Mouse (Mus musculus) adrenal gland, postnatal 4 days (tissue): ENCODE results near the gene Ptprk. TPM values are rescaled to one million over a fixed set of nuclear protein-coding genes. Genes with fewer than 3 reads are reported as not detected.

Experiments
- DNase-seq, 2 experiments: peaks; one replicate each; pipeline ENCODE4 v3.0.0; 2021 to 2022; ENCODE audit warnings: low spot score in 2 of 2, mixed read lengths in 2 of 2
- total RNA-seq, 2 experiments: library from RNA; stranded (reverse); gene quantifications; 2 replicates each; pipeline ENCODE4 v1.2.3; 2021

Ptprk gene
- total RNA-seq, 2 experiments from 2014 or later: 28.4 to 35.3 TPM

DNA sequence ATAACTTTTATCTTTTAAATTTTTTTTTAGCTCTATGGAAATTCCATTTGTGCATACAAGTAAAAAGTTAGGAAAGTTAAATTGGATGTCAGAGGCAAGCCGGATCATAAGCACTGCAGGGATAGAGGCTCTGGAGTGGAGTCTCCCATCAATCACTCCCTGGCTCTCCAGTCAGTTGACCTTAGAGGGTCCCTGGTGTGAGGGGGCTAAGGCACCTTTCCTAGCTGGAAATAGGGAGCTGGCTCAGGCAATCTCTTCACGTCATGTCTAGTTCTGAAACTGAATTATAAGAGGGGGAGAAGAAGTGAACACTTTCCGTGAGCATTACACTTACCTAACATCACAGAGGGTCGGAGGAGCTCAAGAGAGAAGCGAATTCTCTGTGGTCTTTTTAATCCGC lies 110.1 kb downstream of the Ptprk start:
- no peak for DNase-seq

DNA sequence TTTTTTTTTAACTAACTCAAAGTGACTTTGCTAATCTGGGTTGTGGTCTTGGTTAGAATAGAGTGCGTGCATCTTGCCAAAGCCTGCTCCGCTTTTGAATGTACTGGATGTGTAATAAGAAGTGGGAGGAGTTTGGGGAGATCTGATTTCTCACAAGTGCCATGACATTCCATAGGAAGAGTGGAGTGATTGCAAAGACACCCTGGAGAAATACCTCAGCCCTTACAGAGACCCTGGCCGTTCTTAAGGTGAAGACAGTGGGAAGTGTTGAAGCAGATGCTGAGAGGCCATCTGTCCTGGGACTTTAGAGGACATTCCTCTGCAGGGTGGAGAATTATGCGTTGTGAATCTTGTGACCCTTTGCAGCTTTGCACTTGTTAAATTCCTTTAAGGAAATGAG lies 110.7 kb downstream of the Ptprk start:
- no peak for DNase-seq

DNA sequence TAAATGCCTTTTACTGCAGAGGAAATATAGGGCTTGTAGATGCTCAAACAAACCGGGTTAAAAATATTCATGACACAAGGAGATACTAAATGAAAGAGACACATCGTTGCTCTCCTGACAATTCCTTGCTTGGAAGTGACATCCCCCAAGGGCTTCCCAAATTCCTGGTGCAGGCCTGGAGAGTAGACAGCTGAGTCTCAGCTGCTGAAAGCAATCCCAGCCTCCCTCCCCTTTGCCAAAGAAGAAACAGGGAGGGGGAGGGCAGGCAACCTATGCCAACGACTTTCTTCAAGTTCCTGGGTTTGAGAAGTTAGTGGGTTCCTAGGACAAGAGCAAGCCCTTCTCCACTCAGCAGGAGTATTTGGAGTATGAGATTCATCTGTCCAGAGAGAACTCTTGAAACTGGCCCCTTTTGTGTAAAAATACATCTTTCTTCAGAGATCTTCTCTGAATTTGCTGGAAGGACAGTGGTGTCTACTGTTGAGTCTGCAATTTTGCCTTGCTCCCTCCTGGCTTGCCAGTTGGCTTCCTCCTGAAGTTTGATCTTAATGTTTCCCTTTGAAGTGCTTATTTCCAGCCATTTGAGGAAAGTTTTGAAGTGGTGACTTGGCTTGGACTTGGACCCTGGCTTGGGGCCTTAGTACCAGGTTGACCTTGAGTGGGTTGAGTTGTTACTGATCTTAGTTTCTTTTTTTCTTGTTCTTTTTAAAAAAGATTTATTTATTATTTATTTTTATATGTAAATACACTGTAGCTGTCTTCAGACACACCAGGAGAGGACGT lies 111.6 kb downstream of the Ptprk start:
- DNase-seq: no peak

DNA sequence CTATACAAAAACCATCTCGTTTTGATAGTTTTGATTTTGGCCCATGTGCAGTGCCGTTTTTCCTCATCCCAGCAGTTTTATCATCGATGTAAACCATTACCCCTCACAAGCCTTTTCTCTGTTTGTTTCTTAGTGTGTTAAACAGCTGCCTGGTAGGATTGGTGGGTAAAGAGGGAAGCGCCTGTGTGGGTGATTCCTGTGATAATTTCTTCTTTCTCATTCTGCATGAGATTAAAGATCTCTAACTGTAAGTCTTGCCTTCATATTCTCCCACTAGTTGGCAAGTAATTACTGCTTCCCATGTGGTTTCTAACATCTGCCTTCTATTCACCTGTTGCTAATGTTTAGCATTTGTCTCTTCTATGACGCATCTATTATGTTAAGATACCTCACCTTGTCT lies 116.8 kb downstream of the Ptprk start:
- DNase-seq: no peak

DNA sequence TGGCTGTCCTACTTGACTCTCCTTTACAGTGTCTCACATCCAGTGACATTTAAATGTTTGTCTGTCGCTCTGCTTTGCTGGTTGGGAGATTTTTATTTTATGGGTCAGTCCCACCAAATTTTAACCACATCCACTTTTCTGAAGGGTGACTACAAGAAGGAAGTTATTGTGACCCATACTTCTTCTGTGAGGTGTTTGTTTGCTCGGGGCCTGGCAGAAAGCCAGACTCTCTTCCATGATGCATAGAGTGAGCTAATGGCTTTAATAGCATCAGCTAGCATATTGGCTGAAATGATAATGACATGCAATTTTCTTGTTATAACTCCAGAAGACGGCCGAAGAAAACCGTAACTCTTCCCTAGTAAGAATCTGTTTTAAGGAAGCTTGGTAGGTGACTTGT lies 119.0 kb downstream of the Ptprk start:
- no peak for DNase-seq

DNA sequence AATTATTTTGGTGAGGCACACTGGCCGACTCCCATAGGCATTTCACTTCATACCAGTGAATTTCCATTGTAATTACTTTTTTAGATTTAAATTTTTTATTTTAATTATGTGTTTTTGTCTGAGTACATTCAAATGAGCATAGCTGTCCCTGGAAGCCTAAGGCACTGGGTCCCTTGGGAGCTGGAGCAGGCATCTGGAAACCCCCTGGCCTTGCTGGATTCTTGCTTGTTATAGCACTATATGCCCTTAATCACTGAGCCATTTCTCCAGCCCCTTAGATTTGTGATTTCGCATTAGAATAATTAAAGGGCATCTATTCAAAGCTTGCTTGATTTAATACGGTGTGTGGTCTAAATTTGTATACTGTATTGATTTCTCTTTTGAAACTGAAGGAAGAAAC lies 126.0 kb downstream of the Ptprk start:
- no peak for DNase-seq

DNA sequence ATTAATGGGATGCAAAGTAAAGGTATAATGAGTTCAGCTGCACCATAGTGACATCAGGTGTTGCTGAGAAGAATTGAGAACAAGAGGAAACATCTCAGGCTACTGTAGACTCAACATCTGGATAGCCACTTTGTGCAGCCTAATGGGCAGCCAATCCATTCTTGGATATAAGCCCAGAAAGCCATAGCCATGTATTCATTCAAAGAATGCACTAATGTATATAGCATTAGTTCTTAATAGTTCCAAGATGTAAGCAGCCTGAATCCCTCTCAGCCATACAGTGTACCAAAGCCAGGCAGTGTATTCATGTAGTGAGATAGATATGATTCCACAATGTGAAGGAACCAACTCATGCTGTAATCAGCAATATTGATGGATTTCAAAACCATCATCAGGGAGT lies 134.8 kb downstream of the Ptprk start:
- DNase-seq: no peak

DNA sequence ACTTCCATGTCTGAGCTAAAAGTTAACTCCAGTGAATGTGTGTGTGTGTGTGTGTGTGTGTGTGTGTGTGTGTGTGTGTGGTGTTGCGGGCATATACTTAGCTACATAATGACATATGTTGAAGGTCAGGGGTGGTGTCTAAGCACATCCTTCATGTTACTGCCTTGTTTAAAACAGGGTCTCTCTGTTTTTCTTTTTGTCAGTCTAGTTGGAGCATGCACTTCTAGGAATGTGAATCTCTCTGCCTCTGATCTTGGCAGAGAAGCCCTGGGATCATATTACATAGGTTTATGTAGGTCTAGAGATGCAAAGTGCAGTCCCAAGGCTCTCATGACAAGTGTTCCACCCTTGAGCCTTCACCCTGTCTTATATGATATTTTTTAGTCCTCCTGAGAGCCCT lies 137.5 kb downstream of the Ptprk start:
- DNase-seq: no peak

GRCm38 (mm10) chr10:28215153-28215552 lies 140.5 kb downstream of the Ptprk start:
- DNase-seq: no peak

- no peak for DNase-seq
These were observed 149.0 kb downstream of the Ptprk start for GRCm38 (mm10) chr10:28223602-28224001.

GRCm38 (mm10) chr10:28224376-28224775 lies 149.8 kb downstream of the Ptprk start:
- DNase-seq: no peak

DNA sequence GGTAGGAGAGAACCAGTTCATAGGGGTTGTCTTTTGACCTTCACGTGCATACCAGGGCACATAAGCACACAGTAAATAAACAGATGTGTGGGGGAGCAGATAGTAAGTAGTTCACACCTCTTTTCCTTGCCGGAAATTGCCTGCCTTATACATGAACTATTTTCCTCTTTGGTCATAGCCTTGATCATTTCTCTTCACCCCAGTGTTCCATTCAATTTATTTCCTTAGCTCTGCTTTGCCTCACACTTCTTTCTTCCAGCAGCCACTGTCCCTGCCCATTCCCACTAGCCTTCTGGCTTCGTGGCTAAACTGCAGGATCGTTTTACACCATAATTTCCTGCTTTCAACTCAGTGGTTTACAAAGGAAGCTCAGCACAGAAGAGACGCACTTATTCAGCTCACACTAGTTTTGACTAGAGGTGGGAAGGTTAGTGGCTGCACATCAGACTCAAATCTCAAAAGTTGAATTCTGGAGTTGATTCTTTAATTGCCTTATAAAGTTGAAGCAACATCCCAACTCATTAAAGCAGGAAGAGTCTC lies 151.0 kb downstream of the Ptprk start:
- DNase-seq: no peak

DNA sequence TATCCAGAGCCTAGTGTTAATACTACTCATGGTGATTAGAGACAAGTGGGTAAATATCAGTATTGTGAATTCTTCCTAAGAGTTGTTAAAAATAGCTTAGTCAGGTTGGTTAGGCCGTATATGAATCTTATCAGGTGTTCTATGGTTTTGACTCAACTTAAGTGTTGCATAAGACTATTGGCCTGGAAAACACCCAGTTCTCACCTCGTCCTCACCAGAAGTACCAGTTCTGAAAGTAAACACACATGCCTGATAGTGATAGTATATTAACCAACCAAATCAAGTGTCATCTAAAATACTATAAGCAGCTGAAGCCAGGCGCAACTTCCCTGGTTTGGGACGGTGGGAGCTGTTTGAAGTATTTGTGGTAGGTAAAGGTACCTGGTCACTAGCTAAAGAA lies 153.1 kb downstream of the Ptprk start:
- no peak for DNase-seq

DNA sequence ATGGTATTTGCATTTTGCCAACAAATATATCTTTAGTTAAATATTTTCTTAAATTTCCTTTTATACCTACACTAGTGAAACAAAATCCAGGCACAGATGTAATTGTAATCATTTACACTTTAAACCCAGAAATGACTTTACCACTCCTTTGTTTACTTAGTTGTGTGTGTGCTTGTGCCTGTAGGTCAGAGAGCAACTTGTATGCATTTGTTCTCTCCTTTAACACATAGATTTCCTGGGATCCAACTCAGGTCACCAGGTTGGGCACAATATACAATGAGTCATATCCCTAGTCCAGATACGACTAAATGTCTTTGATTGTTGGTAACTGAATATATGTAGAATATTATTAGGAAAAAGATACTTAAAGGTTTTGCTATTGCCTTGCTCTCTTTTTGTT lies 153.6 kb downstream of the Ptprk start:
- DNase-seq: no peak

DNA sequence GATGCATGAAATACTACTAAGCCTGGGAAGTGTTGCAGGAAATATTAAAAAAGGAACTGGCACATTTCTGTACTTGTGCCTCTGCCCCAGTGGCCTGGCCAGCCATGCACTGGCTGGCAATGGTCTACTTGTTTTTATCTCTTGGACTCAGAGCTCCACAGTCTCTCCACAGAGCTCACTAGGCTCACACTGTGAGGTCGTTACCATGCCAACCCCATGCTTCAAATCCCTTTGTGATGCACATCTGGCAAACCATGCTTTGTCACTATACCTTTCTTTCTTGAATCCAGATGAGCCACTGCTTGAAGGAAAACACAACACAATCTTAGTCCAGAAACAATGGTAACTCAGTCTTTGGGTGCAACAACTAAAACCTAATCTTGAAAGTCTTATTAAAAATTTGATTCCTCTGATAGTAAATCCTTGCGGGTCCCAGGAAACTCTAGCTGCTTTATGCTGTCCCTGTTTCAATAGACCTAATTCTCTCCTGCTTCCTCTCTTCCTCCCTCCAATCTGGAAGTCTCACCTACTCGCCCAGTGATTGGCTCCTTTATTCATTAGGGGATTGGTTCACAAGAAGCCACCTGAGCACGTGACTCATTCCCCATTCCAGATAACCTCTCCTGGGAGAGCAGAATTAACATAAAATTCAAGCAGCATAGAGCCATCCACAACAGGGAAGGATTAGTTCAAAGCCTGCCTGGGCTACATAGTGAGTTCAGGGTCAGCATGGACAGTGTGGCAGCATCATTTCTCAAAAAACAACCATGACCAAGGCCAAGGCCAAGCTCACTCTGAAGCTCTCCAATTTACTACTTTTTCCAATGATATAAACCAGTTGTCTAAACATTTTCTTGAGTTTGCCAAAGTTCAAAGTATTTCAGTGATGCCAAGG lies 157.9 kb downstream of the Ptprk start:
- DNase-seq: no peak

- DNase-seq: no peak
These were observed 174.4 kb downstream of the Ptprk start for GRCm38 (mm10) chr10:28249047-28249446.

GRCm38 (mm10) chr10:28251385-28251784 lies 176.8 kb downstream of the Ptprk start:
- DNase-seq: no peak

DNA sequence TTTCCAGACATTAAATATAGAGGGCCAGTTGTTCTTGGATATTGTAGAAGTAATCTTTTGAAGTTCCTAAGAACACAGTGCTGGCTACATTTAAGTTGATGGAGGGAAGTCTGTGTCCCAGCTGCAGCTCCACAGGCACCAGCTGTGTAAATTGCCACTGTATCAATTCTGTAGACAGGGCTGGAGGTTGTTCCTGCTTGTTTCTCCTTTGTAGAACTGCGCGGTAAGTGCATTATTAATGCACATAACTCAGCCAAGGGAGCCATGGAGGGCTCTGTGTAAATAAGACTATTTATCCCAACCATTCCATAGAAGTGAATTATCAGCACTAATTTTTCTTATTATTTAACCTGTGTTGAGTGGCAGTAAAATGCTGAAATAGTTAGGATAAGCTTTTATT lies 186.0 kb downstream of the Ptprk start:
- DNase-seq: no peak

DNA sequence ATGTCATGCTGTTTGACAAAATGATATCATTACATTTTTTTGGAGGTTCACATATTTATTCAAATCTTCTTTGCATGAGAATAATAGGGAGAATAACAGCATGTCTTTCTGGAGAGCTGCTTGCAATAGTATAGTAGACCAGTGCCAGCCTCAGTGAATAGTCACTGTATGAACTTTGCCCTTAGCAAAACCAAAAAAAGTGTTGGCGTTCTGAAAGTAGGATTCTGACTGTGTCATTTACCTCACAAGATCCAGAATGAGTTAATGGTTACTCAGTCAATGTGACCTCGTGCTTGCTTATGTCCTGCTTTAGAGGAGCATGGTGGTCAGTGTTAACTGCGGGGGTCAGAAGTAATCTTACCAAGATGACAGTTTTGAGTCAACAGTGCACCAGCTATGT lies 187.5 kb downstream of the Ptprk start:
- DNase-seq: no peak

GRCm38 (mm10) chr10:28263546-28263945 lies 188.9 kb downstream of the Ptprk start:
- no peak for DNase-seq

- DNase-seq: no peak
These were observed 195.7 kb downstream of the Ptprk start for GRCm38 (mm10) chr10:28270273-28270672.
